Mouse (Mus musculus): ENCODE results near the gene Hap1. TPM values are rescaled to one million over a fixed set of nuclear protein-coding genes. Genes with fewer than 3 reads are reported as not detected.
A peak's percentile ranks its signal among the peaks of the same experiment; 100 is the strongest.
"Not testable (repeated sequence)": the region's sequence is repeated elsewhere in the genome, so short reads cannot be mapped to it uniquely, and the experiment has no call there.

Hap1 gene
- total RNA-seq, 2 experiments from 2014 or later, result 46.9 to 49.7 TPM

GRCm38 (mm10) chr11:100391081-100391883, 35.4 kb upstream of the Hap1 start:
- DNase-seq (ENCODE audit: low spot score in 2 of 2), result peak in 1 of 2 experiments; percentile 47

GRCm38 (mm10) chr11:100389931-100390445, 34.1 kb upstream of the Hap1 start:
- DNase-seq (ENCODE audit: low spot score in 2 of 2), result no peak

DNA sequence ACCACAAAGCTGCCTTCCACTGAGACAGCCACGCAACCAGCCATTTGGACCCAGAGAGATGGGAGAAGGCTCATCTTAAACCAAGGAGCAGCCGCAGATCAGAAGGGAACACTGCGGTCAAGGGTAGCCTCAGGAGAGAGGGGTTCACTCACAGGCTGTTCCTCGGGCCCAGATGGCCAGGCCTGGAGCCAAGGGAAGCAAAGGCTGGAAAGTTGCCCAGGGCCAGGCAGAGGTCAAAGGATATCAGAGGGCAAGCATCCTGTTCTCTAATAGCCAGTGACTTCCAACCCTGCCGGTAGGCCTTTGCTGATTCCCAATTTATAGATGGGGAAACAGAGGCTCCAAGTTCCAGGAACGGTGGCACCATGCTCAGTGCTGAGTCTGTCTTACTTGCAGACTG, 32.7 kb upstream of the Hap1 start:
- peak in 1 of 2 experiments; percentile 72 for DNase-seq (ENCODE audit: low spot score in 2 of 2)

- no peak for DNase-seq (ENCODE audit: low spot score in 2 of 2)
Observed at GRCm38 (mm10) chr11:100387589-100388375, 31.9 kb upstream of the Hap1 start.

GRCm38 (mm10) chr11:100387111-100387510, 31.2 kb upstream of the Hap1 start:
- no peak for DNase-seq (ENCODE audit: low spot score in 2 of 2)

- no peak for DNase-seq (ENCODE audit: low spot score in 2 of 2)
Observed at GRCm38 (mm10) chr11:100386586-100386985, 30.7 kb upstream of the Hap1 start.

- DNase-seq (ENCODE audit: low spot score in 2 of 2), result no peak
Observed at GRCm38 (mm10) chr11:100385016-100385415, 29.1 kb upstream of the Hap1 start.

- no peak for DNase-seq (ENCODE audit: low spot score in 2 of 2)
Observed at GRCm38 (mm10) chr11:100382682-100383081, 26.8 kb upstream of the Hap1 start.

DNA sequence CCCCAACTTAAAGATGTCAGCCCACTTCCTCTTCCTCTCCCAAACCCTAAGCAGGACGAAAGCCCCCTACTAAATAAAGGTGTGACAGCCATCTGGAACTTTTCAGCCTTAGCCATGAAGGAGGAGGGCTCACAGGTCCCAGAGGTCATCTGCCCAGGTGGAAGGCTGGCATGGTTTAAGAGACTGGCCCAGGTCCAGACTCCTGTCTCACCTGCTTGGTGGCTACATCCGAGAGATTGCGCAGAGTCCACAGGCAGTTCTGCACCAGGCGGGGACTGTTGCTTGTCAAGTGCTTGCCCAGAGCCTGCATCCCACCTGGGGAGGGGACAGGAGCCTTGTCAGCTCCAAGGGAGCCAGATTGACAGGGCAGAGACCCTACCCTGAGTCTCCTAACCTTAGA, 23.4 kb upstream of the Hap1 start:
- no peak for DNase-seq (ENCODE audit: low spot score in 2 of 2)

DNA sequence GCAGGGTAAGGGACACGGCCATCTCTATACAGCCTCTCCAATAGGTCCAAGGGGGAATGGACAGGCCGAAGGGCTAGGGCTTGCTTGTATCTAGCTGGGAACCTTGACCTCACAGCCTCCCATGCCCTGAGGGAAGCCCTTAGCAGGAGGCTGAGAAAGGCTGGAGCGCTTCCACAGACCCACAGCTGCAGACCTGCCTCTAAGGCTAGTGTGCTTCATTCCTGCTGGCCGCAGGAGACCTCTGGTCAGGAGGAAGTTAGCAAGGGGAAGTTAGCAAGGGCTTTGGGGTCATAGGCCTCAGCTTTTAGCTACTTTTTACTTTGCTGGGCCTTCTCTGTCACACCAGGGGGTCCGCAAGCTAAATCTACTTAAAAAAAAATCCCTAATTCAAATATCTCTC, 22.5 kb upstream of the Hap1 start:
- DNase-seq (ENCODE audit: low spot score in 2 of 2), result no peak

DNA sequence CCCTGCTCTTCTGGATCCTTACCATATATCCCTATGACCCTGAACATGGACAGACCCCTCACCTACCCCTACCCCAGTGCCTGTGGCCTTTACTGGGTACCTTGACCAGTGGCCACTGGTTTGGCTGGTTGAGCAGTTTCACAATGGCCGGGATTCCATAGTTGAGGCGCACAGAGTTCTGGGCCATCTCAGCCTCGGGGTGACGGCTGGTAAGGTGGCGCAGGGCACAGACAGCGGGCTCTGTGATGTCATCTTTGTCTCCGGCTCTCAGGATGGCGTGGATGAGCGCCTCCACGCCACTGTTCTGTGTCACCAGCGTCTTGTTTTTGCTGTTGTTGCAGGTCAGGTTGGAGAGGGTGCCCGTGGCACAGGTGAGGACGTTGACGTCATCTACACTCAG, 22.1 kb upstream of the Hap1 start:
- no peak for DNase-seq (ENCODE audit: low spot score in 2 of 2)

- no peak for DNase-seq (ENCODE audit: low spot score in 2 of 2)
Observed at GRCm38 (mm10) chr11:100376746-100377389, 20.9 kb upstream of the Hap1 start.

DNA sequence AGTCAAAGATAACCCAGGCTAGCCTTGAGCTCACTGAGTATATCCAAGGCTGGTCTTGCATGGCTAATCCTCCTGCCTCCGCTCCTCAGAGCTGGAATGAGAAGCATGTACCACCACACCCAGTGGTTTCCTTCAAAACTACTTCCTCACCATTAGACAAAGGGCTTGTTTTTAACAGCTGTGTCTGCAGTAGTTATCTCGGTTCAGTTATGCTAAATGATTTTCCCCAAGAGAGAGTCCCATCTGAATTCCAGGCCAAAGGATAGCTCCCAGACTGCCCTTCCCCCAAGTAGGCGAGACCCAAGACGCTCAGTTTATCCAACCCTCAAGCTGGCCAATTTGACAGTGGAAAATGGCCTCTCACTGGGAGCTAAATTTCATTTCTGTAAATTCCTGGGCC, 20.1 kb upstream of the Hap1 start:
- no peak for DNase-seq (ENCODE audit: low spot score in 2 of 2)

DNA sequence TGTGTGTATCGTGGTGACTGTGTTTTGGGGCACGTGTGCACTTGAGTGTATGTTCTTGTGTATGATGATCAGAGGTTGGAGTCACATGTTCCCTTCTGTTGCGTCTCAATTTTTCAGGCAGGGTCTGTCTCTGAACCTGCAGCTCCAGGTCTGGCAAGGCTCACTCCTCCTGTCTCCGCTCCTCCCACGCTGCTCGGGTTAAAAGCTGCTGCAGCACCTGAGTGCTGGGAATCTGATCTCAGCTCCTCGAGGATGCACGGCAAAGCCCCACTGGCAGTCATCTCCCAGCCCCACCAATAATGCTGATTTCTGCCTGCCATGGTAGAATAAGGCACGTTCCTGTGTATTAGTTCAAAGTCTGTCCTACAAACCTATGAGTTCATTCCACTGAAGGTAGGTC, 19.2 kb upstream of the Hap1 start:
- DNase-seq (ENCODE audit: low spot score in 2 of 2), result no peak

GRCm38 (mm10) chr11:100371981-100372558, 16.1 kb upstream of the Hap1 start:
- DNase-seq (ENCODE audit: low spot score in 2 of 2), result no peak

GRCm38 (mm10) chr11:100369822-100370221, 13.9 kb upstream of the Hap1 start:
- DNase-seq (ENCODE audit: low spot score in 2 of 2), result no peak

GRCm38 (mm10) chr11:100369145-100369544, 13.2 kb upstream of the Hap1 start:
- DNase-seq (ENCODE audit: low spot score in 2 of 2), result no peak

DNA sequence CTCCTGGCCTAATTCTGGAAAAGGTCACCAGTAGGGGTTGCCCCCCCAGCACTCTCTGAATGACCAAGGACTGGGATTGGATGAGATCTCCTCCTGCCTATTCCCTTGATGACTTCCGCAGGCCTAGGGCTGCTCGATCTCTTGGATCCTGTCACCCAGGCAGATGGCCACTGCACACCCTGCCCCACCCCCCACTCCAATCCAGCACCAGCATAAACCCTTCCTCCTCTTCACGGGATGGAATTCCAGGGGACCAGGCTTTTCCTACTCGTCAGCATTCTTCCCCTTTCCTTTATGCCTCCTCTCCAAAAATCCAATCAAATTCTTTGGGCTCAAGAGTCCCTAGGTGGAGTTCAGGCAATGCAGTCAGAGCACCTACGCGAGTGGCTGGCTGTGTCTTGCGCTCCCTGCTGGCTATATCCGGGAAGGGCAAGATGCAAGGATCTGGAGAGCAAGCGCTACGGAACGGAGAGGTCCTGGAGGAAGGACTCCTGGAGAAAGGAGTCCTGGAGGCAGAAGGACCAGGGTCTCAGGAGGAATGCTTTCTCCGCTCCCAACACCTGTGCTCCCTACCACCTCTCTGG, 7.1 kb upstream of the Hap1 start:
- DNase-seq (ENCODE audit: low spot score in 2 of 2), result peak; percentile 58 to 72

GRCm38 (mm10) chr11:100362209-100362978, 6.5 kb upstream of the Hap1 start:
- DNase-seq (ENCODE audit: low spot score in 2 of 2), result peak; percentile 82 to 84

DNA sequence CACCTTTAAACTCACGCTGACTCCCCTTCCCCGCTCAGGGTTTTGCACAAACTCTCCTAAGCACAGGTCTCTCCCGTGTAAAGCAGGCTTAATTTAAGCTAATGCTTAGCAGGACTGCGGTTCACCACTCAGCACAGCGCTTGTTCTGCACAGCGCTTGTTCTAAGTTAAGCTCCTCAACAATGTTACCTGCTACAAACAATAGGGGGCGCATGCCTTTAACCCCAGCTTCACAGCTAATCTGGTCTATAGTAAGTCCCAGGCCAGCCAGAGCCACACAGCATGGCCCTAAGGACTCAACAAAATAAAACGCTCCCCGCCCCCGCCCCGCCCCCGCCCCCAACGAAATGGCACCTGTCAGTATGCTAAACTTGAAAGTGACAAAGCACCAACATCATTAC, 5.1 kb upstream of the Hap1 start:
- DNase-seq (ENCODE audit: low spot score in 2 of 2), result not testable (repeated sequence)

Data from adrenal gland, adult 18-20 months (tissue).